Mouse (Mus musculus) kidney, adult 2 months (tissue): ENCODE results near the gene Atg13. TPM values are rescaled to one million over a fixed set of nuclear protein-coding genes. Genes with fewer than 3 reads are reported as not detected.

ENCODE experiments used
- DNase-seq: peaks from one replicate; pipeline ENCODE4 v3.0.0; 2021
- H3K27ac ChIP-seq: fragments of 200-500 bp; 2 replicates; pipeline ENCODE4 v1.5.1; 2012; ENCODE audit warnings: low read depth, low read length, control low read depth, inconsistent platforms; ENCODE audit not compliant: insufficient read depth
- H3K27me3 ChIP-seq: fragments of 200-500 bp; replicated peaks from 2 replicates; pipeline ENCODE4 v1.6.1; 2012; ENCODE audit warnings: mild to moderate bottlenecking, moderate library complexity, low read length, inconsistent platforms; ENCODE audit not compliant: control insufficient read depth, insufficient read depth
- H3K36me3 ChIP-seq: fragments of 200-500 bp; 2 replicates; pipeline ENCODE4 v1.6.1; 2012; ENCODE audit warnings: mild to moderate bottlenecking, moderate library complexity, low read length, inconsistent platforms; ENCODE audit not compliant: control insufficient read depth, insufficient read depth
- H3K4me1 ChIP-seq: fragments of 200-500 bp; 2 replicates; pipeline ENCODE4 v1.6.1; 2011; ENCODE audit warnings: low read length; ENCODE audit not compliant: control insufficient read depth, insufficient read depth
- H3K4me3 ChIP-seq: fragments of 200-500 bp; 2 replicates; pipeline ENCODE4 v1.5.1; 2011; ENCODE audit warnings: mild to moderate bottlenecking, low read depth, low read length, control low read depth; ENCODE audit not compliant: insufficient read depth
- CTCF ChIP-seq: fragments of 200-500 bp; conservative IDR thresholded peaks from 2 replicates; pipeline ENCODE4 v1.5.1; 2011; ENCODE audit warnings: low read depth, mild to moderate bottlenecking, control low read depth, low read length, moderate library complexity, mixed read lengths; ENCODE audit not compliant: insufficient read depth, insufficient read length
- POLR2A ChIP-seq: fragments of 200-500 bp; IDR thresholded peaks from one replicate; pipeline ENCODE4 v1.6.1; 2011; ENCODE audit warnings: low read depth, low read length, control low read depth
- WGBS: fragments of 180-500 bp; shearing (Covaris S2); methylation state at CpG from one replicate; pipeline ENCODE4 v1.1.7; 2018; 5-methylcytosine and 5-hydroxymethylcytosine counted together
- polyA plus RNA-seq: library from polyadenylated mRNA; depleted of rRNA; stranded (reverse); fragments of >200 nt; gene quantifications from 2 replicates; pipeline ENCODE4 v1.2.3, GENCODE M21; 2012

Gene Atg13
- polyA plus RNA-seq, 1 experiment, result 32.5 TPM

DNA sequence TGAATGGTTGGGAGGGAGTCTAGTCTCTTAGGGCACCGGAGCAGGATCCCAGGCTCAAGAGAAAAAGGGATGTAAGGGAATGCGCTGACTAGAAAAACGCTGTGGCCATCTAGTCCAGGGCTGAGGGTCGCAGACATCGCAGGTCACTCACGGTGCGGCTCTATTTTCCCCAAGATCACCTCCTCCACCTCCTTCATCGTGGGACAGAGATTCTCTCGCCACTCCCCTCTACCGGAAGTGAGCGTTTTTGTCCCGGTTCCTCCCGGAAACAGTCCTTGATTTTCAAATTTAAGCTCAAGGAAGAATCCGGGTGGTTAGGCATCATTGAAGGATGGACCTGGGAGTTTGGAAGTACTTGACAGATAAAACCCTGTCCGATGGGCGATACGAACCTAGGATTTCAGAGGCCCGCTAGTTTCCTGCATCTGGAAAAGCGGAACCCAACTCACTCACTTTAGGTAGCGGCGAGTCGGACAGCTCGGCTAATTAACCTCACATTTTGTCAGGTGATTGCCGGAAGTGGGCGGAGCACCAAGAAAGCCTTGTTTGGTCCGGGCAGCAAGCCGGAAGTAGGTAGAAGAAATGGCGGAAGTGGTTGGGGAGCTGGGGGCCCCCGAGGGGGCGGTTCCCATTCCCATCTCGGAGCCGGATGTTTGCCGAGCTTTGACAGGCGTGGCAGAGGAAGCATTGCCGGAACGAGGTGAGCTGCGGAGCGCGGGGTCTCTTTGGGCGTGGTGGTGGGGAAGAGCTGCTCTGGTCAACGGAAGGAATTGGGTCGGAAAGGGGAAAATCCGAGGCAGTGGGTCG lies 60.6 kb downstream of the Atg13 start, which contains the start of the genes Zfp408 and Arhgap1:
Gene Zfp408 (minus strand): TSS at position 239 of the 807 bp plus-strand sequence.
Gene Arhgap1 (plus strand): TSS at position 308 of the 807 bp plus-strand sequence.
- WGBS, result under 1% methylated on average over 44 of the region's 44 CpGs
- Histone ChIP-seq H3K27me3 (no peaks in the 10 kb centered on the region), H3K36me3 (no peaks in the 10 kb centered on the region; the same call in 1 of the 2 replicates), H3K27ac (peak within 1 kb of the TSS; percentile 95), H3K4me3 (peak within 1 kb of the TSS; percentile 80), H3K4me1 (no peaks in the 10 kb centered on the region)
- peak; percentile 62 for TF ChIP-seq POLR2A
- TF ChIP-seq CTCF, result no peak
- DNase-seq, result peak; percentile 99

DNA sequence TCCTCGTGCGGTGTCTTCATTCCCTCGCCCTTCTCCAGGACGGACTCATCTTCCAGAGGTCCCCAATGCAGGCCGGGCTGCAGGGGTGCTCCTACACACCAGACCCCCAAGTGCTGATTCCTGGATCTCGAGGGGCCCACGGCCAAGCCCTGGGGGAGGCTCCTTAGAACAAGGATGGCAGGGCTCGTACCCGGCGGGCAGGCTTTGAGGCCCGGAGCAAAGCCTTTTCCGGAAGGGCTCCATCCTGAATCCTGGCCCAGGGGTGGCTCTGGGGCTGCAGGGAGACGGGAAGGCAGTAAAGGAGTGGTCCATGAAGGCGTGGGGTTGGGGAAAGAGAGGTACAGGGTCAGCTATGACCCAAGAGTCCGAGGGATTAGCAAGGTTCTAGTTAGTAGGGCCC lies 61.2 kb downstream of the Atg13 start:
- H3K27me3 ChIP-seq, result no peaks in the 10 kb centered on the region
- under 1% methylated on average over 15 of the region's 15 CpGs for WGBS

DNA sequence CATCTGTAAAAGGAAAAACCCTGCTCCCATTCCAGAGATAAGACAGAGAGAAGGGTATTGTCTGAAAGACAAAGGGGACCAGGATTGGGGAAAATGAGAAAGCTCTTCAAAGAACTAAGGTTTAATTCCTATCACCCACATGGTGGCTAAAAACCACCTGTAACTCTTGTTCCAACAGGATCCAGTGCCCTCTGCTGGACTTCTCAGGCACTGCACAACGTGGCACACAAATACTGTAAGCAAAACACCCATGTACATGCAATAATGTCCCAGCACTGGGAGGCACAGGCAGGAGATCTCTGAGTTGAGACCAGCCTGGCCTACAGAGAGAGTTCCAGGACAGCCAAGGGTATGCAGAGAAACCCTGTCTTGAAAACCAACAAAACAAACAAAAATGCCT lies 63.6 kb downstream of the Atg13 start:
- H3K4me1 ChIP-seq, result no peaks in the 10 kb centered on the region
- H3K36me3 ChIP-seq, result no peaks in the 10 kb centered on the region; the same call in 1 of the 2 replicates
- 19% methylated on average over 1 of the region's 1 CpGs for WGBS
- no peak overlapping the region for H3K4me3 ChIP-seq
- TF ChIP-seq POLR2A (no peak), CTCF (peak; percentile 80)
- peak; percentile 70 for DNase-seq
- no peaks in the 10 kb centered on the region for H3K27me3 ChIP-seq
- no peak overlapping the region for H3K27ac ChIP-seq

More for the DNA sequence above, 61.2 kb downstream of the Atg13 start:
- DNase-seq, result no peak
- H3K27ac ChIP-seq, result peak overlapping the region; percentile 95
- no peaks in the 10 kb centered on the region; the same call in 1 of the 2 replicates for H3K36me3 ChIP-seq
- TF ChIP-seq POLR2A (no peak), CTCF (no peak)
- H3K4me3 ChIP-seq, result peak overlapping the region; percentile 80
- no peaks in the 10 kb centered on the region for H3K4me1 ChIP-seq

DNA sequence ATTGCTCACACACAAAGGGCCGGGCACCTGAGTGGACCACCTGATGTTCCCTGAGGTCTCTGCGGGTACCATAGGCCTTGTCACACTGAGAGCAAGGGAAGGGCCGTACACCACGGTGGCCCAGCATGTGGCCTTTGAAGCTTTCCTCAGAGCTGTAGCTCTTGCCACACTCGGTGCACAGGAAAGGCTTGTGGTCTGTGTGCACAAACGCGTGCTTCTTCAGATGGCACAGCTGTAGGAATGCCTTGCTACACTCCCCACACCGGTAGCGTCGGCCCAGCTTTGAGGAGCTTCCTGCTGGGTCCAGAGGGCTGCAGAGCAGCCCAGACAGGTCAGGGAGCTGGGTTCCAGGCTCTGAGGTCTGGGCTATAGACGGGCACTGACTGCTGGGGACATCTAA lies 64.6 kb downstream of the Atg13 start:
- 96% methylated on average over 11 of the region's 11 CpGs for WGBS
- Histone ChIP-seq H3K27me3 (no peaks in the 10 kb centered on the region), H3K4me1 (no peaks in the 10 kb centered on the region), H3K4me3 (no peak overlapping the region), H3K36me3 (no peaks in the 10 kb centered on the region; the same call in 1 of the 2 replicates), H3K27ac (no peak overlapping the region)
- no peak for TF ChIP-seq POLR2A
- no peak for TF ChIP-seq CTCF
- no peak for DNase-seq

DNA sequence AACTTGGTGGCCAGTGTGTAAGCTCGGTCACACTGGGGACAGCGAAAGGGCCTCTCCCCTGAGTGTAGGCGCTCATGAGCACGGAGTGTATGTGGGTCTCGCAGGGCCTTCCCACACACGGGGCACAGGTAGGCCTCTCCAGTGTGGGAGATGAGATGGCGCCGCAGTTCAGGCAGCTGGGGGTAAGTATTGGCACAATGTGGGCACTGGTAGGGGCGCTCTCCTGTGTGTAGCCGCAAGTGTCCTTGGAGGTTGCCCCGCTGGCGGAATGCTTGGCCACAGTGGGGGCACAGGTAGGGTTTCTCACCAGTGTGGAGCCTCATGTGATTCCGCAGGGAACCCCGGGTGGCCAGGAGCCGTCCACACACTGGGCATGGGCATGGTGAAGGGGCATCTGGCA lies 65.0 kb downstream of the Atg13 start:
- Histone ChIP-seq H3K4me1 (no peaks in the 10 kb centered on the region), H3K36me3 (no peaks in the 10 kb centered on the region; the same call in 1 of the 2 replicates), H3K27ac (no peak overlapping the region), H3K27me3 (no peaks in the 10 kb centered on the region), H3K4me3 (no peak overlapping the region)
- no peak for TF ChIP-seq CTCF
- TF ChIP-seq POLR2A, result no peak
- WGBS, result 95% methylated on average over 15 of the region's 15 CpGs
- no peak for DNase-seq

DNA sequence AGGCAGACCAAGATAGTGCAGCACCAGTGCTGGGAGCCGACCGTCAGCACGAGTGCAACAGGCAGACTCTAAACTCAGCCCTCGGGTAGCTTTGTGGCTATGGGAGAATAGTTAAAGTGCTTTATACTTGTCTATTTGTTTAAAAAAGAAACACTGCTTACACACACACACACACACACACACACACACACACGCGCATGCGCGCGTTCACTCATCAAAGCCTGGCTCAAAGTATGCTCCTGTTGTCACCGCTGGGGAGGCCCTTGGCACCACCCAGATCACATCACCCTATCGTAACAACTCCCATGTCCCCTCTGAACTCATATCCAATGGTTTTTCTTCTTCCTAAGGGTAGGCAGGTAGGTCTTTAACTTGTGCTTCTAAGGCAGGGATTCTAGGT lies 66.4 kb downstream of the Atg13 start:
- 93% methylated on average over 11 of the region's 11 CpGs for WGBS
- H3K4me1 ChIP-seq, result no peaks in the 10 kb centered on the region

DNA sequence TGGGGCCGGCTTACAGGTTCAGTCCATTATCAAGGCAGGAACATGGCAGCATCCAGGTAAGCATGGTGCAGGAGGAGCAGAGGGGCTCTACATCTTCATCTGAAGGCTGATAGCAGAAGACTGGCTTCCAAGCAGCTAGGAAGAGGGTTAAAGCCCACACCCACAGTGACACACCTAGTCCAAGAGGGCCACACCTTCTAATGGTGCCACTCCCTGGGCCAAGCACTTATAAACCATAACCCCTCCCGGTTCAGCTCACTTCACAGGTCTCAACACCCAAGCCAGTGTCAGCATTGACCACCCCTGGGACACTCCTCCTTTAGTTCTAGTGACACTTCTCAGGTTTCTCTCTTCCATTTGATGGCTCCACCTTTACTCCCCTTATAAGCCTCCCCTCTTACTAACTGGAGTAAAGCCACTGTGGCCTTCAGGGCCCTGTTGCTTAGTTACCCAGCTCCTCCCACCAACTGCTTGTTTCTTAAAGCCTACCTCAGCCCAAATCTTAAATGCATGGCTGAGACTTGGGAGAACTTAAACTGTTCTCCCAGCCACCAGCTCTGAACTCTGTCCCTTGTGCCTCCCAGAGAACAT lies 67.5 kb downstream of the Atg13 start:
- H3K4me1 ChIP-seq, result no peaks in the 10 kb centered on the region
- H3K27ac ChIP-seq, result no peak overlapping the region
- no peaks in the 10 kb centered on the region for H3K27me3 ChIP-seq
- no peaks in the 10 kb centered on the region; the same call in 1 of the 2 replicates for H3K36me3 ChIP-seq
- DNase-seq, result no peak
- 75% methylated on average over 2 of the region's 2 CpGs for WGBS
- no peak overlapping the region for H3K4me3 ChIP-seq
- TF ChIP-seq CTCF (no peak), POLR2A (no peak)

More for the DNA sequence above, 66.4 kb downstream of the Atg13 start:
- no peak overlapping the region for H3K4me3 ChIP-seq
- H3K27me3 ChIP-seq, result no peaks in the 10 kb centered on the region
- no peak overlapping the region for H3K27ac ChIP-seq
- no peak for TF ChIP-seq CTCF
- no peak for TF ChIP-seq POLR2A
- no peak for DNase-seq
- no peaks in the 10 kb centered on the region; the same call in 1 of the 2 replicates for H3K36me3 ChIP-seq
